Mouse (Mus musculus) kidney, postnatal 4 days (tissue): ENCODE results near the gene Cep68.
"Not testable (repeated sequence)": the region's sequence is repeated elsewhere in the genome, so short reads cannot be mapped to it uniquely, and the experiment has no call there.

Source experiments
- DNase-seq, 2 experiments: peaks; one replicate each; pipeline ENCODE4 v3.0.0; 2021; ENCODE audit warnings: mixed read lengths in 2 of 2

Gene Cep68

DNA sequence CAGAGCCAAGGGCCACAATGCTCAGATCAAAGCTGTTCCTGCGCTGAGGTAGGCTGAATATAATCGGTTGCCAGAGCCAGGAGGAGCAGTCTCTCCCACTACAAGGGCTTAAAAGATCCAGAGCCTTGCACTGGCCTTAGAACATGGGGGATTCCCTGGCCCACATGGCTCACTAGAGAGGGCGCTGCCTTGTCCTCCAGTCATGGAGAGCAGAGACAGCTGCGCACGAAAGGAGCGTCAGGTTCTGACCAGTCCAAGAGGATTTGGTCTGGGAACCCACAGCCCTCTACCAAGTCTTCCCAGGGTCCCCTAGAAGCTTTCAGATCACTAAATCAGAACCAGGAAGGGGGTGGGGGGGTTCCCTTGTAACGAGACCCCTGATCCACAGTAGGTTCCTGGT, 7.9 kb downstream of the Cep68 start:
- no peak for DNase-seq

DNA sequence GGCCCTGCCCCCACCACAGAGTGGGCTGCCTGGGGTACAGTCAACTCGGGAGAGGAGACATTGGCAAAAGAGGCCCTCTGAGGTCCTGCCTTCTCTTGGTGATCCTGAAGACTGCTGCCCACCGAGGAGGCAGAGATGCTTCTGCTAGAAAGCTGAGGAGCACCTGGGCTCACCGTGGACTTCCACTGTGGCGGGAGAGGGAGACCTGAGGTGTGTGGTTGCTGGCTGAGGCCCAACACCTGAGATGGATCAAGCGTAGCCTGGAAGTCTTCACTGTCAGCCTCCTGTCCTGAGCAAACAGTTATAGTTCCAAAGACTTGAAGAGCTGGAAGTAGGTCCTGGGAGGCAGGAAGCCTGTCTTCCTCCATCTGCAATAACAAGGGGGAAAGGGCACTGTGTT, 8.9 kb downstream of the Cep68 start:
- no peak for DNase-seq

DNA sequence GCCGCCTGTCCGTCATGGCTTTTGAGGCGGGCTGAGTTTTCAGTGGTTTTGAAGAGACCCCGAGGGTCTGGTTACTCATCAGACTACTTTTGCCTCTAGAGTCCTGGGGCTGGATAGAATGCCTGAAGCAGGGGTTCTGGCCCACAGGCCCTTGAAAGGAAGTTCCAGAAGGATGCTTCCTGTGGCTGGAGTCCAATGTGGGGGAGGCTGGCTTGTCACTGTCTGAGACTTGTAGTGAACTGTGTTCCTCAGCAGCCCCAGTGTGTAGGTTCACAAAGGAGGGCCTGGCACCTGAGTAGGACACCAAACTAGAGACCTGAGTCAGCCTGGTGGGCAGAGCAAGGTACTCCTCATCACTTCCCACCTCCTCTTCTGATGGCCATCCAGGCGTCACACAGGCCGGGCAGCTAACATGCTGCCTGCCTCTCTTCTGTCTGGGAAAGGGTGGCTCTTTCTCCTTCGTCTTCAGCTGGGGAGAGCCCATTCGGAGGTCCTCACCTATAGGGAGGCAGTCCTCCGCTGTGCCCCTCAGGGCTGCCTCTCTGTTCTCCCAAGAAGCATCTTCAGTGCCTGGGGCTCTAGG, 9.9 kb downstream of the Cep68 start:
- peak; percentile 29 to 35 for DNase-seq

DNA sequence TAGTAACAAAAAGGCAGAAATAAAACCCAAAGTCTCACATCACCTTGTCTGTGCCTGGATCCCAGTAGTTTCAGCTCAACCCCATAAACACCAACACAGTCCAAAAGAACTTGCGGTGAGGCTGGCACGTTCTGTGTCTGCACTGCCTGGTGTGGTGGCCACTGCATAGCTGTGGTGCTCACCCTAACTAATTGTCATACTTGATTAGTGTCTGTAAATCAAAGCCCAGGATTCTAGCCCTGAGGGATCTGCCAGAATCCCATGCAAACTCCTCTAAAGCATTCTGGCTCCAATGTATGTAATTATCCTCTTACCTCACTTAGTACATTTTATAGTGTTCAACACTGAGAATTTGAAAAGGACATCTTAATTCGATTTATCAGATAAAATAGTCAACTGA, 11.3 kb downstream of the Cep68 start:
- DNase-seq: no peak

DNA sequence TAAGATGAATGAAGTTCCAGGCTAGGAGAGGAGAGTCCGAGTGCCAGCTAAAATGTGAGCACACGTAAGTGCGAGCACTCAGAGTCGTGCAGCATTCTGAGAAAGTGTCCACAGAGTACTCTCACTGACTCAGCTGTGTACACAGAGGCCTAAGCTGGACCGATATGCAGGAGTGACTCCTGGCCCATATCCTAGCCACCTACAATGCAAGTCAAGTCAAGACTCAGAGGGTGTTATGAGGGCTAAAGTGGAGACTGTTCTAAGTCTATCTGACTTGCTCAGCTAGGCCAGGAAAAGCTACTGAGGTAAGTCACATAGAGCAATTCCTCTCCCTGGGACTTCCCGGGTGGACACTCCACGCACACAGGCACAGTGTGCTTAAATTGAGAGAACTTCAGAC, 12.2 kb downstream of the Cep68 start:
- DNase-seq: no peak

DNA sequence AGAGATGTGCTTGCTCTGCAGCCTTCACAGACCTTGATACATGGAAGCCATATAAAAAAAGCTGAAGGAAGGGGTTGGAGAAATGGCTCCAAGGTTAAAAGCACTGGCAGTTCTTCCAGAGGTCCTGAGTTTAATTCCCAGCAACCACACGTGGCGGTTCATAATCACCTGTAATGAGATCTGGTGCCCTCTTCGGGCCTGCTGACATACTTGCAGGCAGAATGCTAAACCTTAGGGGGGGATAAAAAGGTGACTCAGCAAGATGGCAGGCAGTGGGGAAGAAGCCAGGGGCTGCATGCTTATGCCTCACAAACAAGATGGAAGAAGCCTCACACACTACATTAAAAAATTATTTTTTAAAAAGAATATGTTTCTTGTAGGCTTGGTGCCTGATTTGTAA, 15.0 kb downstream of the Cep68 start:
- no peak for DNase-seq

DNA sequence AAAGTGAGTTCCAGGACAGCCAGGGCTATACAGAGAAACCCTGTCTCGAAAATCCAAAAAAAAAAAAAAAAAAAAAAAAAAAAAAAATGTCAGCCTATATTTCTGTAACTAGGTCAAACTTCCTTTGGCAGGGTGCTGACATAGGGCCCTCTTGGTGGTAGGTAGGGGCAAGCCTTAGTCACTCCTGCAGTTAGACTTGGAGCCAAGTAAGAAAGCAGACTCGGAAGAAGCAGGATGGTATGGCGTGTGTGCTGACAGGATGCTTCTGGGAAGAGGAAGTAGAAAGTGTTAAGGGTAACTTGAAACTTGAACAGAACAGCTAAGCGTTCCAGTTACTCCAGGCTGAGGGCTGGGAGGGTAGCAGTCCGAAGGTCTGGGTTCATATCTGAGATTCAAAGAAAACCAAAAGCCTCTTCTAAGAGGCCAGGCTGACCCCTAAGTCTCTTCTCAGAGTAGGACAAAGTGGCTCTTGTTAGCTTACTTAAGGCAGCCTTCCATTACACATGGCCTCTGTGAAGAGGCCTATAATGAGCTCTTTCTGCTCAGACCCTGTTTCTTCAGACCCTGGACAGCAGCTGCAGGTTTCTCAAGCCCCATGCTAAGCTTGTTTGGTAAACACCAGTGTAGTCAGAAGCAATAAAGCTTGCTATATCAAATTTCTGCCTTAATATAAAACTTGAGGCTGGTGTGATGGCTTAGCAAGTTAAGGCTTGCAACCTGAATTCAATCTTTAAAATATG, 17.0 kb downstream of the Cep68 start:
- DNase-seq: no peak

DNA sequence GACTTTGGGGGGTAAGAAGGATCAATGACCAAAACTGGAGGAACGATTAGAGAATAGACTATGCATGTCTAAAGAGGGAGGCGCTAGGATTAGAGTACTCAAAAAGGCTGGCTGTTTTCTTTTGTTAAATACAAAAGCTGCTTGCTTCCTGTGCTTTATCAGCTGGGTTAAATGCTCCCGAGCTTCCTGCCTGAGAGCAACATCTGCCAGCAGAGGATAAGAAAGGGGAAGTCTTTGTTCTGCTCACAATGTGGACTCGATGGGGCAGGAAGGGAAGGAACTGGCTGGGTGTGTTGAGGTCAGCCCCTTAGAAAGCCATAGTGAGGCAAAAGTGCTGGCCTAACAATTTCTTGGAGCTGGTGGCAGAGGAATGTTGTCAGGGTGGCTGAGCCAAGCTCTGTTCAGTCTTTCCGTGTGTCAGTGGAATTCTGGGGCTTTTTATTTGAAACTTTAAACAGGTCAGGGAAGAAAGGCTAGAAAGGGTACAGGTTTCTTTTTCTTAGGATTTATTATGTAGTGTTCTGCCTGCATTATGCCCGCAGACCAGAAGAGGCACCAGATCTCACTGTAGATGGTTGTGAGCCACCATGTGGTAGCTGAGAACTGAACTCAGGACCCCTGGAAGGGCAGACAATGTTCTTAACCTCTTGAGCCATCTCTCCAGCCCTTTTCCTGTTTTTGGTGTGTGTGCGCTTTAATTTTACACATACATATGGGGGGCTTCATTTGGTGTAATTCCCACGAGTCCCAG, 17.9 kb downstream of the Cep68 start:
- DNase-seq: peak in 1 of 2 experiments; percentile 45

- DNase-seq: no peak
Measured at GRCm38 (mm10) chr11:20230286-20230685, 18.9 kb downstream of the Cep68 start.

DNA sequence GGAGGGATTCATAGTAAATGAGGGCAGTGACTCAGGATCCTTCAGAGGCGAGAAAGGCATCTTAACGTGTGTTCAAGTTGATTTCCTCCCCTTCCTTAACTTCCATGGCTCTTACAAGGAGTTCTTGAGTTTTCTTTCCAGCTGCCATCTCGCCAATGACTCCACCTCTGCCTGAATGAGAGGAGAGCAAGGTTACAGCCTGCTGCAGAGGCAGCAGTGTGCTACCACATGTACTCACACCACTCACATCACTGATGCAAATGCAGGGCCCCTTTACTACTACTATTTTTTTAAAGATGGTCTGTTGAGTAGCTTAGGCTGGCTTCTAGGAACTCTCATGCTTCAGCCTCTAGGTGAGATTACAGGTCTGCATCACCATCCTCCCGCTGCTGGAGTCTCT, 19.9 kb downstream of the Cep68 start:
- DNase-seq: no peak

DNA sequence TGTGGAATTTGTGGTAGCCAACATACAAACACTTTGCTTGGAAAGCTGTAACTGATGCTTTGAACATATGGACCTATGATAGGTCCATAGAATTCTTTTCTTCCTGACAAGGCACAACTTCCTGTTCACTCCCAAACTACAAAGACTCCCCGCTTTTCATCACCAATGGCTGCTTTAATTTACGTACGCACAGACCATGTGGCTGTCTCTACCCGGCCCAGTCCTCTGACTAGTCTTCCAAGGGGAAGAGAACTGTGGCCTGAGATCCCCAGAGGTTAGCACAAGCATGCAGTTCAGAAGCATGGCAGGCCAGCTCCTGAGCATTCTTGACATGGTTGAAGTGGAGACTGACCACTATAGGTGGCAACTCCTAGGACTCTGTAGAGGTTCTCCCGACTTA, 20.6 kb downstream of the Cep68 start:
- no peak for DNase-seq

DNA sequence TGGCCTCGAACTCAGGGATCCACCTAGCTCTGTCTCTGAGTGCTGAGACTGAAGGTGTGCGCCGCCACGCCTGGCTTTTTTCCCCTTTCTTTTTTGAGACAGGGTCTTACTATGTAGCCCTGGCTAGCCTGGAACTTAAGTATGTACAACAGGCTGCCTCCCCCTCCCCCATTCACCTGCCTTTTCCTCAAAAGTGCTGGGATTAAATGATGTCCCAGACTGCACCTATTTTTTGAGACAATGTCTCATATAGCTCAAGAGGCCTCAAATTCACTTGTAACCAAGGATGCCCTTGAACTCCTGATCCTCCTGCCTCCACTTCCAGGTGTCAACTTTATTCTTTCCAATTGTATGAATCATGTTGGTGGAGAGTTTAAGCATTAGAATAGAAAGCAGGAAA, 23.3 kb downstream of the Cep68 start:
- DNase-seq: no peak

GRCm38 (mm10) chr11:20224196-20224595, 25.0 kb downstream of the Cep68 start:
- no peak for DNase-seq

DNA sequence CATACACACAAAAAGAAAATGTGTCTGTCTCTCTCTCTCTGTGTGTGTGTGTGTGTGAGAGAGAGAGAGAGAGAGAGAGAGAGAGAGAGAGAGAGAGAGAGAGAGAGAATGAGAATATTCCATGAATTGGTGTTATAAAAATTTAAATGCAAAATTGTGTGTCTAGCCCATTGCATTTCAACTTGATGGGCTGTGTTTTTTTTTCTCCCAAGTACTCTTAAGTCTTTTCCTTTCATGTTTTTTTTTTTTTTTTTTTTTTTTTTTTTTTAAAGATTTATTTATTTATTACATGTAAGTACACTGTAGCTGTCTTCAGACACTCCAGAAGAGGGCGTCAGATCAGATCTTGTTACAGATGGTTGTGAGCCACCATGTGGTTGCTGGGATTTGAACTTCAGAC, 27.6 kb downstream of the Cep68 start:
- DNase-seq: not testable (repeated sequence)

DNA sequence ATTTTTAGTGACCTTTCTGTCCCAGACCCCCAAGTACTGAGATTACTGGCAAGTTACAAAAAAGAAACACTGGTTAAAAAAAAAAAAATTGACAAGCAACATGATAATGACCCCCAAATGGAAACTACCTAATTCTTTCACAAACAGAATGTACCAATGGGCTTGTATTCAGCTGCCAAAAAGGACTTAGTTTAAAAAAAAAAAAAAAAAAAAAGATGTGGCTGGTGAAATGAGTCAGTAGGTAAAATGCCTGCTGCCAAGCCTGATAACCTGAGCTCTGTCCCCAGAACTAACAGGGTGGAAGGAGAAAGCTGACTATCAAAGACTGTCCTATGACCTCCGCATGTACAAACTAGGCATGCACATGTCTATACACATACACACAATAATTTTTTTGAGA, 32.0 kb downstream of the Cep68 start:
- DNase-seq: no peak

- DNase-seq: no peak
Measured at GRCm38 (mm10) chr11:20216415-20216814, 32.8 kb downstream of the Cep68 start.

DNA sequence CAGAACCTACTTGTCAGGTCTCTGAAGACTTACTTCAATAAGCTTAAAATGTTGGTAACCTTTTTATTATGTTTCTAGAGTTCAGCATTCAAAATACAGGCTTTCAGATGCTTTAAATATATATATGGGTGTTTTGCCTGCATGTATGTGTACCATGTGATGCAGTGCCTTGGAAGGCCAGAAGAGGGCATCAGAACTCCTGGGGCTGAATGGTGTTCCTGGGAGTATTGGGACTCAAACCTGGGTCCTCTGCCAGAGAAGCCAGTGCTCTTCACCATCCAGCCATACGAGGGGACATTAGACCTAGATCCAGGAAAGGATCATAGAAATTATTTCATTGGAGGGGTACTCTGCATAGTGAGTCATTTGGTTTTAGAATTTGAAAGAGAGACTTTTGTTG, 34.5 kb downstream of the Cep68 start:
- peak; percentile 34 to 45 for DNase-seq

DNA sequence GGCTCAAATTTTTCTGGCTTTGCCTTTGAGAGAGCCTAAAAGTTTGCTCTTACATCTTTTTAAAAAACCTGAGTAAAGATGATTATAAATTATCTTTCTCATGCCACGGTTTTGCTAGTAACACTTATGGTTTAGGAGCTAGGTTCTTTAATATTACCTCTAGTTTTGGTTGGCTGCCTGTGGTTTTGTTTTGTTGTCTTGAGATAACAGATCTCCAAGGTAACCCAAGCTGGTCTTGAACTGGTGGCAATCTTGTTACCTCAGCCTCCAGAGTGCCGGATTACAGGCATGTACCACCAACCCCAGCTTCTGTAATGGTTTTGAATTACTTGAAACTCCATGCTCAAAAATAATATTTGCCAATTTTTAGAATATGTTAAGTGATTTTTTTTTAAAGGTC, 37.4 kb downstream of the Cep68 start:
- DNase-seq: no peak

GRCm38 (mm10) chr11:20207589-20207988, 41.6 kb downstream of the Cep68 start:
- DNase-seq: no peak

GRCm38 (mm10) chr11:20206626-20207223, 42.5 kb downstream of the Cep68 start:
- DNase-seq: no peak

DNA sequence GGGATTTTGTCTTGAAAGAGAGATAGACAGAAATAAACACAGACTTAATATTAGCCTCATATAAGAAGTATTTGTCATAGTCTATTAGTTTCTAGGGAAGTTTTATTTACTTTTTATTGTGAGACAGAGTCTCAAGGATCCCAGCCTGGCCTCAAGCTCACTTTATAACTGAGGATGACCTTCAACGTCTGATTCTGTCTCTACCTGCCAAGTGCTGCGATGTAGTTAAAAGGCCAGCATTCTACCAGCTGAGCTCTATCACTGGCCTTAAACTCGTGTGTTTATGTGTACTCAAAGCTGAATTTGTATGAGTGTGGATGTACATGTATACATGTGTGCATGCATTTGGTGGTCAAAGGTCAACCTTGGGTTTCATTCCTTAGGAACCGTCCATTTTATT, 43.7 kb downstream of the Cep68 start:
- DNase-seq: no peak

DNA sequence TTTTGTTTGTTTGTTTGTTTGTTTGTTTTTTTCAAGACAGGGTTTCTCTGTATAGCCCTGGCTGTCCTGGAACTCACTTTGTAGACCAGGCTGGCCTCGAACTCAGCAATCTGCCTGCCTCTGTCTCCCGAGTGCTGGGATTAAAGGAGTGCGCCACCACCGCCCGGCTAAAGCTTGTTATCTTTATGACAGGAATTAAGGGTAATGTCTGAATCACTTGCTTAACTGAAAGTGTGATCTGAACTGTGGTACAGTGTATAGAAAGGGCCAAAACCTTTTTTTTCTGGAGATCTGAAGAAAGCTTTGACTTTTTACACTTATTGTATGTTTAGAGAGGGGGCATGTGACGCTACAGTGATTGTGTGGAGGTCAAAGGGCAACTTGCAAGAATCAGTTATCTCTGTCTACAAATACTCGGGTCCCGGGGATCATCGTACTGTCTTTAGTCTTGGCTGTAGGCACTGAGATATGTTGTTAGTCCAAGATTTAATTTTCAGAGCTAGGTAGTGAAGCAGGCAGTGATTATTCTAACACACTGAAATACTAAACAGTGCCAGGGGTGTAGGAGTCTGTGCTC, 44.3 kb downstream of the Cep68 start:
- no peak for DNase-seq

- no peak for DNase-seq
Measured at GRCm38 (mm10) chr11:20204321-20204720, 44.9 kb downstream of the Cep68 start.
